Mouse (Mus musculus) mesoderm, embryonic 11.5 days (tissue): ENCODE data around the gene Agap1.

Experiments
- DNase-seq: peaks from one replicate; pipeline ENCODE4 v3.0.0-alpha.2; 2012; ENCODE audit warnings: low read depth, low spot score

Gene Agap1

DNA sequence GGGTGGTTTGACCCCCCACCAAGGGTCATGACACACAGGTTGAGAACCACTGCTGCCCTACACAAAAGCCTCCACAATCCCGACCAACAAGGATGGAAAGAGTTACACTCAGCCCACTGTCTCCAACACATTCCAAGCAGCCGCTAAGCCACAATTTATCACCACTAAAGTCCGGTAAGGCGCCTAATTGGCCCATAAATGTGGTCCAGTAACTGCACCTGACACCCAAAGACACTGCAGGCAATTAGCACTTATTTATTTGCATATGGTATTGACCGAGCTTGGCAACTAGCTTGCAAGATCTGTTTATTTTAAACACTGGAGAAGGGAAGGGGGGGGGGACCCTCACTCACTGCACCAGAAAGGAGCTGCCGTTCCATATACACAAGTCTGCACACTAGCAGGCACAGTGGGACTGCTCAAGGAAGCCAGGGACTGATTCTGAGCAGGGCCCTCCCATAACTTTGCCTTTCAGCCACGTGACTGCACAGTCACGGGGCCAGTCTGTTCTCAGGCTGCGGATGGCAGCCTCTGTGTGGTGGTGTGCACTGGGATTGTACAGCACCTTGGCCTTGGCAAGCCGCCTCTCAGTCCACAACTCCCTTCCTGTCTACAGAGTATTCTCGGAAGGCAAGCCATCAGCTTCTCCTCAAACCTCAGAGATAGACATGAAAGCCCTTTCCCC is 445.3 kb downstream of the Agap1 start:
- DNase-seq: no peak

DNA sequence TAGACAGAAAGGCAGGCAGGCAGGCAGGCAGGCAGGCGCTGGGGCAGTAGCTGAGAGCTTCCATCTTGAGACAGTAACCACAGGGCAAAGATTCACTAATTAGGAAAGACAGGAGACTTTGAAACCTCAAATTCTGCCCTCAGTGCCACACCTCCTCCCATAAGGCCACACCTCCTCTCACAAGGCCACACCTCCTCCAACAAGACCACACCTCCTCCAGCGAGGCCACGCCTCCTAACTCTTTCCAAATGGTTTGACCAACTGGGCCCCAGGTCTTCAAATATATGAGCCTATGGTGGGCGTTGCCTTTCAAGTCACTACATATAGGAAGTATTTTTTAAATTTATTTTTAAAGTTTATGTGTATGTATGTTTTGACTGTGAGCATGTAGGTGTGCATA is 446.8 kb downstream of the Agap1 start:
- DNase-seq: no peak

GRCm38 (mm10) chr1:89902236-89902635 is 447.6 kb downstream of the Agap1 start:
- no peak for DNase-seq

DNA sequence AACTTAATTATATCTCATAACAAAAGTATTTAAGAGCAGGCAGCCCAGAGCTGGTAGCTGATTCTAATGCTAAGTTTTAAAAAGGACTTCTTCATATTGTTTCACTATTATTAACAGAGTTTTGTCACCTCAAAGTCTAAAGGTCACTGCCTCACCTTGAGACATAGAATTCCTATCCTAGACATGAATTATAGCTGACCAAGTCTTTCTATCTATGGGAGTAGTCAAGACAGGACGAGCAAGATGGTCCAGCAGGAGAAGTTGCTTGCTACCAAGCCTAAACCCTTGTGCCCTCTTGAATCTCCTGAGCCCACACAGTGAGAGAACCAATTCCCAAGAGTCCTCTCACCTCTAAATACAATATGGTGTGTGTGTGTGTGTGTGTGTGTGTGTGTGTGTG is 448.0 kb downstream of the Agap1 start:
- DNase-seq: no peak

GRCm38 (mm10) chr1:89909796-89910195 is 455.2 kb downstream of the Agap1 start:
- DNase-seq: no peak

DNA sequence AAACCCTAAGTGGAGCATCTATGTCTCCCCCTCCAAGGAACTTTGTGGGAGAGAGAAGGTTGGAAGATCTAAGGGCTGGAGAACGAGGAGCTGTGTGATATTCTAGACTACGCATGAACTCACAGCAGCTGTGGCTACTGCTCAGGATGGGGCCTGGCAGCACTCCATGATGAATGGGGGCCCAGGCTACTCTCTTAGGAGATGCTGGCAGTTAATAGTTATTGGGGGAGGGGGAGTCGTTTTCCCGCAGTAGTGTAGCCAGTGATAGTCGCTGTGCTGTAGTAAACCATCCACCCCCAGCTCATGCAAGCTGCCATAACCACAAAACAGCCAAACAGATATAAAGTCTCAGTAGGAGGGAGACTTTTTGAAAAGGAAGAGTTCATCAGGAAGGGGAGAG is 457.8 kb downstream of the Agap1 start:
- no peak for DNase-seq

GRCm38 (mm10) chr1:89913611-89914010 is 459.0 kb downstream of the Agap1 start:
- no peak for DNase-seq

GRCm38 (mm10) chr1:89918111-89918510 is 463.5 kb downstream of the Agap1 start:
- DNase-seq: no peak

DNA sequence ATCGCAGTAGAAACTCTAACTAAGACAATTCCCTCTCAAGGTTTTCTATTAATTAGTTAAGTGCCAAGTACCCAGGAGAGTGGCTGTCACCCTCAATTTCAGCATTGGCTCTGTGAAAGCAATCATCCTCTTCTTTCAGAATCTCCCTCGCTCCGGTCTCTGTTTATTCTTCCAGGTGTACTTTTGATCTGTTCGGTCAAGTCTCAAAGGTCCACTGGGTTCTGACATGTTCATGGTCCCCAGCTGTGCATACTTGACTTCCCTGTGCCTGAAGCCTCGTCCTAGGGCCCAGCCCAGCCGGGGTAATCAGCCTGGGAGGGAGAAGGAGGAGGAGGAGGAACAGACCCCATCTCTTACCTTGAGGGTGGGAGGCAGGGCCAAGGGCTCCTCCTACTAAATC is 464.6 kb downstream of the Agap1 start:
- no peak for DNase-seq

DNA sequence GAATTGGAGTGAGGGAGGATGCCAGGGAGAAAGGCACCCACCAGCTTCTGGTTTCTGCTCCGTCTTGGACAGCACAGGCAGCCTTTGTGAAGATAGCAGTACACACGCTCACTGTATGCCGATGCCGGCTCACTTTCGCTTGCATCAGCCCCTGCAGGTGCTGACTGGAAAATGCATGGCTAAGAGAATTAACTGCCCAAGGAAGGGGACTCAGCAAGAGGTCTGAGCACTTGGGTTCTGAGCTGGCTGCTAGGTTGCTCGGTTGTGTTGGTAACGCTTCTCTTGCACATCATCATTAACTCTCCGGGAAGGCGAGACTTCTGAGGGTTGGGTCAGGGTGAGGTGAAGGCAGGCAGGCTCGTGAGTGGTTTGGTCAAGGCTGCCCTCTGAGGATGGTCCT is 467.2 kb downstream of the Agap1 start:
- no peak for DNase-seq

DNA sequence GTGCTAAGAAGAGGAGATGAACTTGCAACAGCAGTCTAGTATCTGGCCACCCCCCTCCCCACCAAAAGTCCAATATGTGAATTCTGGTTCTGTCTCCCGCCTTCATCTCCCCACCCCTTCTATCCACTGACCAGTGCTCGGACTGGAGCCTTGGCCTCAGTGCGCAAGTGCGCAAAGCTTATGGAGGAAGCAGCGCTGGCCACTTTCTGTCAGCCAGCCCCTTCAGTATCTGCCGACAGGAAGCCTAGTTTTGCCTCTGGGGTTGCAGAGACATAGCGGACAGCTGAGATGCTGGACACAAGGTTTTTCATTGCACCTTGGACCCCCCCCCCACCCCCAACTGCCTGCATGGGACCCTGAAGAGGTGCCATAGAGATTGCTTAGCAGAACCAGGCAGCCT is 467.7 kb downstream of the Agap1 start:
- DNase-seq: no peak

GRCm38 (mm10) chr1:89922883-89923641 is 468.5 kb downstream of the Agap1 start:
- no peak for DNase-seq

- DNase-seq: no peak
These were observed 469.0 kb downstream of the Agap1 start for GRCm38 (mm10) chr1:89923642-89924020.

GRCm38 (mm10) chr1:89925501-89926190 is 471.0 kb downstream of the Agap1 start:
- no peak for DNase-seq

DNA sequence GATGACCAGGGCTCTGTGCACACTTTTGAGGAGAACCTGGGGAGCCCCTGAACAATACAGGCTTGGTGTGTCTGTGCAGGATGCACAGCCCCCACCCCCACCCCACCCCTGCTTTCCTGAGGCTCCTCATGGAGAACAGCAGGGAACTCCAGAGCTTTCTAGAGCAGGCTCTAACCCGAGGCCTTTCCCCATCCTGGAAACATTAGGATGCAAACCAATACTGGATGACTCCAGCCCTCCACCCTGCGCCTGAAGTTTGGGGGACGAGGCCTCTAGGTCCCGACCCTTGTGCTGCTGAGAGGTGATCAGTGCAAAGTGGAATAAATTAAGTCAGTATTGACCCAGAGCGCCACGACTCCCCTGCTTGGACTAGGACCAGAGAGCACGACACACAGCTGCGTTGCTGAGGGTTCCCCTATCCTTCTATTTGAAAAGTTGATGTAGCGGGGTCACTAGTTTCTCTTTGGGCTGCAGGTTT is 472.0 kb downstream of the Agap1 start:
- DNase-seq: no peak

- no peak for DNase-seq
These were observed 472.6 kb downstream of the Agap1 start for GRCm38 (mm10) chr1:89927061-89927661.

GRCm38 (mm10) chr1:89928676-89929075 is 474.1 kb downstream of the Agap1 start:
- DNase-seq: no peak

DNA sequence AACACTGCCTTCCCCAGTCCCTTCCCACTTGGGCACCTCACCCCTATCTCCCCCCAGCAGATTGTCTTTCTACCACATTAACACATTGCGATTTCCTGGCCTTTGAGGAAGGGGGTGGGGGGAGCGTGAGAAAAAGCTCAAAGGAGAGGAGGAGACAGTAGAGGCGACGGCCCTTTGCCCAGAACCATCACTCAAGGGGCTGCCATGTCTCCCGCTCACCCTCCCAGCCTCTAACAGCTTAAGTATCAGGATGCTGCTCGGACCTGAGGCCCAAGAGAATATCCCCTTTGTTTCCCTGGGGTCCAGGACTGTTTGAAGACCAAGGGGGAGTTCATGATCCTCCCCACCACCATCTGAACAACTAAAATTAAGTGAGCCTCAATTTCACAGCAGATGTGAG is 474.6 kb downstream of the Agap1 start:
- no peak for DNase-seq

GRCm38 (mm10) chr1:89929721-89930505 is 475.3 kb downstream of the Agap1 start:
- DNase-seq: no peak

- no peak for DNase-seq
These were observed 475.9 kb downstream of the Agap1 start for GRCm38 (mm10) chr1:89930551-89930950.

DNA sequence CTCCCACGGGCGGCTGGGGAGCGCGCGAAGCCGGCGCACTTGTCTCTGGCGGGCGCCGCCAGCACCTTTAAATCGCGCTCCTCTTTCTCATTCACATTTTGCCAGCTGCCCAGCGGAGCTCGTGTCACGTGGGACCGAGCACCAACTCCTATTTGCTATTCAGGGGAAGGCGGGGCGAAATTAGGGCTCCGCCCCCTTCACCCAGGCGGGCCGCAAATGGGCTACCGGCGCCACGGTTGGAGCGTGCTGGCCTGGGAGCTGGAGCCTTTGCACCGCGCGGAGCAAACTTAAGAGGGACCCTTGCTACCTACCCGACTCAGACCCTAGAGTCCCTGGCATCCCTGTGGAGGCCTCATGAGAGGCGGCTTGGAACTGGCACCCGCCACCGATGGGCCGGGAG is 476.5 kb downstream of the Agap1 start, which contains the start of gene Gbx2:
Gene Gbx2 (minus strand): TSS at position 60 of the 400 bp plus-strand sequence.
- DNase-seq: peak; percentile 95
